Mouse (Mus musculus) naive thymus-derived CD4-positive, alpha-beta T cell, adult 2 months (primary cell): ENCODE measurements around the gene Fam126b.
"Not testable (repeated sequence)": the region's sequence is repeated elsewhere in the genome, so short reads cannot be mapped to it uniquely, and the experiment has no call there.

Experiments used
- DNase-seq: peaks from one replicate; pipeline ENCODE4 v3.0.0-alpha.2; 2011; ENCODE audit warnings: low read depth

Gene Fam126b

DNA sequence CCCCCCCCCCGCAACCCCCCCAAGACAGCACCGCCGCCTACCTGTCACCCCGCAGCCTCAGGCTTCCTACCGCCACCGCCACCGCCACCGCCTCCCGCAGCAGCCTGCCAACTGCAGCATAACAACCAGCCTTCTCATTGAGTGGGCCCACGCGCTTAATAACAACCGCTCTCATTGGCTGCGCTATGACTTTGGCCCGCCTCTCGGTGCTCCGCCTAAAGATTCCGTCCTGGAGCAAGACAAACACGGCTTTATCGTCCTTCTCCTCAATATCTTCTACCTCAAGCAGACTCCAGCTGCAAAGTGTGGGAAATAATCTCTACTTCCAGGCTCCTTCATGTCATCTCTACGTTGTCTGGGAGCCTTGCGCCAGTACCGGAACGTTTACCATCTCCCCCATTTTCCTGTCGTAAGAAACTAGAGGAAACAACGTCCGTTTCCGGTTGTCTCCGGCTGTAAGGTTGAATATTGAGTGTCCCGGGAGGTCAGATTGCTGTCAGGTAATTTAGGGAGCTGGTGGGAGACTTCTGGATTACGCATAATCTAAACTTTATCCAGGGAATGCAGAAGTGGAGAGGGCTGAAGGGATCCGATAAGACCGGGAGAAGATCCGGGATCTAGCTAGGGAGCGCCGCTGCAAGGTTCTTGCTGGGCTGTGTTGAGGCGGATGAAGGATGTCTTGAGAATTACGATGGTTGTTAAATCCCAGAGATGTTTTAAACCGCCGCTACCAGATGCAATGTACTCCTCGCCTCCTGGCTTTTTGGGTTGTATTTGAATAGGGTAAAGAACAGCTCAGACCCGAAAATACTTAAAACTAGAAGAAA, at the start of gene Fam126b, which contains the start of gene Ndufb3:
Fam126b (minus strand) TSS at position 153 of the 827 bp plus-strand sequence.
Ndufb3 (plus strand) TSS at position 214 of the 827 bp plus-strand sequence.
- DNase-seq: peak; percentile 94

DNA sequence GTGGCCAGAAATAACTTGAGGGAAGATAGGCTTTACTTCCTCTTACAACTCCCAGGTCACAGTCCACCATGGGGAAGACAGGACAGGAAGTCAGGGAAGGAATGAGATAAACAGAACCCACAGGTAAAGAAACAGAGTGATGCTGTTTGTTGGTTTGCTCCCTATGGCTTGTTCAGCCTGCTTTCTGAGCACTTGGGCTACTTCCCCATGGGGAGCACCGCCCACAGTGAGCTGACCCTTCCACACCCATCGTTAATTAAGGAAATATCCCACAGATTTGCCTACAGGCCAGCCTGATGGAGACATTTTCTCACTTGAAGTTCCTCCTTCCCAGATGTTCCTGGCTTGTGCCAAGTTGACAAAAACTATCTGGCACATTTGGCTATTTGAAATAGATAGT, 42.7 kb upstream of the Fam126b start:
- not testable (repeated sequence) for DNase-seq

DNA sequence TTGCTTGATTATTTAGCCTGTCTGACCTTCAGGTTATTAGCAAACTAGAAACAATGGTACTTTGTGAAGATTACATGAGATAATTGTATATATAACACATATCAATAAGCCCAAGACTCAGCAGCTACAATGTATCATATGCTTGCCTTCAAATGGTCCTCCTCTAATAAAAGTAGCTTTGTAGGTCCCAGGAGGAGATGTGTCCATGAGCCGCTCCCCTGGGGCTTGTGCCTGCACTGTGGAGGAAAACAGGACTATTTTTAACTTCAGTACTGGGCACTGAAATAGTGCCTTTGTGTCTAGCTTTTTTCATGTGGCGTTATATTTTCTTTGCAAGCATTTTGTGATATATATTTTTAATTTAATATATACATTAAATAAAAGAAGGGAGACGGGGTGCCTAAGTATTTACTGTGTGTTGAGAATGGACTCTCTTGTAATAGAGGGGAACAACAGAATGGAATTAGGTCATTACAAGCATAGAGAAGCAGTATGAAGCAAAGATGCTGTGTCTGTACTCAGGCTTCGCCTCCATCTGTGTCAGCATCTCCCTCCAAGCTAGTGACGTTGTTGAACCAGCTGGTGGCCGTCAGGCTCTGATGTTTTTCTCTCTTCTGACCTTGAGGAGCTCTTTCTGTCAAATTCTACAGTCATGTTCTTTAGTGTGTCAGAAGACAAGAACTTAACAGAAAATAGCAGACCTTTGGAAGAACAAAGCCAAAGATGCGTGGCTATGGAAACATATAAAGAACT, 36.0 kb upstream of the Fam126b start:
- DNase-seq: no peak

DNA sequence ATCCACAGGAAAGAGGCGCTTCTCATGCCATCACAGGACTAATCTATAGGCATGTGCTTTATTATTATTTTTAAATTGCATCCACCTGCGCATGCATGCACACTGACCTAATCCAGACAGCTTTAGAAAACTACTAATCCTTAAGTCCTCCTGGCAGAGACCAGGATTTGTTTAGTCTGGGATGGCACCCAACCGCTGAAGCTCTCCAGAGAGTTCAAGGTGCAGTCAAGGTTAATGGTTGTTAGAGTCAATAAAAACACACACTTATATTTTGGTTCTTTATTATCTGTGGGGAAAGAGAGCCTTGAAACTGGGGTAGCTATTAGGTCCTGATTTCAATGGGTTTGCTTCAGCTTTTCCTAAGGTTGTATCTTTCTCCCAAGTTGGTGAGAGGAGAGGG, 35.1 kb upstream of the Fam126b start:
- DNase-seq: no peak

DNA sequence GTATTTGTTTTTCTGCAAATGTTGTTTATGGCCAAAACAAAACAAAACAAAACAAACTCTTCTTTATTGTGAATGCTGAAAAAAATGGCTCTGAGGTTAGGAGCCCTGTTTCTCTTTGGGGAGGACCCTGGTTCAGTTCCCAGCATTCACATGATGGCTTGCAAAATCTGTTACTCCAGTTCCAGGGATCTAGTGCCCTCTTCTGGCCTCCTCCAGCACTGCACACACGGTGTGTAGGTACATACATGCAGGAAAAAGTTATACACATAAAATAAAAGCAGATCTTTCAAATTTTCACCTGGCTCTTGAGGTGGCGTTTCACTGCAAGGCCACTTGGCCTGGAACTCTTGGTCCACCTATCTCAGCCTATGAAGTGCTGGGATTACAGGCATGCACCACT, 32.6 kb upstream of the Fam126b start:
- no peak for DNase-seq

DNA sequence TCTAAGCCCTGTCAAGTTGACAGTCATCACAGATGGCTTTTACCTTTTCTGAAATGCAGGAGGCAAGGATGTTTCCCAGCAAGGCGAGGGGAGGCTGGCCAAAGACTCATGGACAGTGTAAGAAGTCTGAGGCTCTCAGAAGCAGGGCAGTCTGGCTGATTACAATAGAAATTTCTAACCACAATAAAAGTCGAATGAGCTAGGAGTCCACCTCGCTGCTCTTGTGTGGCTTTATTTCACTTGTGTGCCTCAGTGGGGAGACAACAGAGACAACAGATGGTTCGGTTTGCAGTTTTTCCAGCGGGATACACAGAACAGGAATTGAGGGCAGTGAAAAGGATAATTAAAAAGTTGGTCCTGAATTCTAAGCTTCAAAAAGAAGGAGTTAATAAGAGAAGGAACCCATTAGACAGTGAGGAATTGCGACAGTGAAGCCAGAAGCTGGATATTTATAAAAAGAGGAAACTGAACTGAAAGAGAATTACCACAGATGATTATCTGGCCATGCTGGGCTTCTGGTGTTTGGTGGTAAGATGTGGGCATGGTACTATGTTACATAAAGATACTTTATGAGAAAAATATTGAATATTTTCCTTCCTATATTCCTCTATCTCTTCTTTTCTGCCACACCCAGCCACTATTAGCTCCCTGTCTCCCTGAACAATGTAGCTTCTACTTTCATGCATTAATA, 32.0 kb upstream of the Fam126b start:
- DNase-seq: no peak

DNA sequence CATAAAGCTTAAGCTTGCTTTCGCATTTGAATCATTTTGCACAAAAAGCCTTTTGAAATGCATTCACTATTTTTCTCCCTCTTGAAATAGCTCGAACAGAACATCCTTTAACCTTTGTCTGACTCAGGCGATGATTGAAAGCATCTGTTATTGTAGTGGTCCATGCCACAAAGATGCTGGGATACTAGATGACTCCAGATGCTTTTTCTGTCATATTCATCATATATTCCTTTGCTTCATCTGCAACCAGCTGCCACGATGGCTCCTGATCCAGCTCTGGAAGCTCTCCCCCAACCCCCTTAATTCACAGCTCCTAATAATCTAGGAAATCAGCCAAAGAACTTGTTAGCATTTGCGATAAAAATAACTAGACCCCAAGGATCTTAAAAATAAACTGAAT, 31.0 kb upstream of the Fam126b start:
- no peak for DNase-seq

DNA sequence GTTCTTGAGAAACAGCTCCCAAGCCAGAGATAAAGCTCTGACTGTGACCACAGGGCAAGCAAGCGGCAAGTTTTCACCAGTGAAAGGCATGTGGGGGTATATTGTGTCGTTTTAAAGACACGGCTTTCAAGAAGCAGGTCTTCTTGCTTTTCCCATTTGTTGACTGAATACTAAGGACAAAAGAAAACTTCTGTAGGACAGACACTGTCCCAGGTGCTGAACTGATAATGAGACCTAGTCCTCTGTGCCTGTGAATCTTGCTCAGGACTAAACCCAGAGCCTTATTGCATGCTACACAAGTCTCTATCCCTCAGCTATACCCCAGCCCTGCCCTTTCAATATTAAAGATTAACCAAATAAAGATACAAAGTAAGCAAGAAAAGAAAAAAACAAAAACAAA, 30.1 kb upstream of the Fam126b start:
- no peak for DNase-seq

DNA sequence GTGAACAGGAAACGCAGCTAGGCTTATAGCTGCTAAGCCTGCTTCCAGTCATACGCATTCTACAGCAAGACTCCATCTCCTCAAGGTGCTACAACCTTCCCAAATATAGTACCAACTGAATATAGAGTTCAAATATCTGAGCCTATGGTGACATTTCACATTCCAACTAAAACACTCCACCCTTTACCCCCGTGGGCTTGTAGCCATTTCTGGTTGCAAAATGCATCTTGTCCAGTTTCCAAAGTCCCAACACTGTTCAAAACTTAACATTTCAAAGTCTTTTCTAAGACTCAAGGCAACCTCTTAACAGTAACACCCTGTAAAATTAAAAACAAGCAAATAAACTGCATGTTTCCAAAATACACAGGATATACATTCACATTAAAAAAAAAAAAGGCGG, 29.0 kb upstream of the Fam126b start:
- no peak for DNase-seq

DNA sequence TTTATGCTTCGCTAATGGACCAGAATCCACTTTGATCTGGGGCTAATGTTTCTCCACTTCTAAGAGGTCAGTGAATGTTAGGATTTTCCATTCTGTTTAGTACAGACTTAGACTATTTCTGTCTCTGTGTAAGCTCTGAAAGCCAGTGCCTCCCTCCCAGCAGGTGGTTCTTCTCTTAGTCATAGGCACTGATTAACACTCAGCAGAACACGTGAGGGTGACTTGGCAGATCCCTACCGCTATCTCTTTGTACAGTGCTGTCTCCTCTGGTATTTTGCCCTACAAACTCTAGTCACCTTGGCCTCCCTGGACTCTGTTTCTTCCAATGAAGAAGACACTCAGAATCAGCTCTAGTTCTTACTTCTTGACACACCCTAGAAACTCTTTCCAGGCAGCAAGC, 28.3 kb upstream of the Fam126b start:
- no peak for DNase-seq

DNA sequence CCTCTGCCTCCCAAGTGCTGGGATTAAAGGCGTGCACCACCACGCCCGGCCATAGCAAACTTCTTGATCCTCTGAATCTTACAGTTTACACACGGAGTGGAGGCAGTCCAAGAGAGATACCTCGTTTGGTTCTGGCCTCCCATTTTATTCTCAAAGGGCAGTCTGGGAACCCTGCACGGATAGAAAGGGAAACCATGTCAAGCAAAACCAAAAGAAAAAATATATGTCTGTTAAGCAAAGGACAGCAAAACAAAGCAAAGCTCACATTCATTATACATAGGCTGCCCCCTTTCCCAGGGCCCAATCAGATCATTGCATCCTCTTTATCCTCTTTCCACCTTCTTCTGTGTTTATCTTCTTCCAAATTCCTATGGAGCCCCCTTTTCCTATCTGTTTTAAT, 27.7 kb upstream of the Fam126b start:
- peak; percentile 48 for DNase-seq

DNA sequence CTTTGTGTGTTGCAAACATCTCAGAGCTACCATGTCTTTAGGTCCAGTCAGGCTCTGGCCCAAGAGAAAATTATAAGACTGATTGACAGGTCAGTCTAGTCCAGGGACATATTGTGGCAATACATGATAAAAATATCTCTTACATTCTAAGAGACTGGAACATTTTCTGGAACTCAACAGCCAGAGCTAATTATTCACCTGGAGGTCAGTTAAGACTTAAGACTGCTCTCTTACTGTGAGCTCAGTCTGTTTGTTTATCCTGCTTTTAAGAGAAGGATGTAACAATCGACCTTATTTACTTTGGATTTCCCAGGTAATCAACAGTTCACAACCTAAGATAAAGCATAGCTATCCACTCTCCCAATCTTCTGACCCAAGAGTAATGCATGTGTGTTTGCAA, 24.5 kb upstream of the Fam126b start:
- DNase-seq: no peak

DNA sequence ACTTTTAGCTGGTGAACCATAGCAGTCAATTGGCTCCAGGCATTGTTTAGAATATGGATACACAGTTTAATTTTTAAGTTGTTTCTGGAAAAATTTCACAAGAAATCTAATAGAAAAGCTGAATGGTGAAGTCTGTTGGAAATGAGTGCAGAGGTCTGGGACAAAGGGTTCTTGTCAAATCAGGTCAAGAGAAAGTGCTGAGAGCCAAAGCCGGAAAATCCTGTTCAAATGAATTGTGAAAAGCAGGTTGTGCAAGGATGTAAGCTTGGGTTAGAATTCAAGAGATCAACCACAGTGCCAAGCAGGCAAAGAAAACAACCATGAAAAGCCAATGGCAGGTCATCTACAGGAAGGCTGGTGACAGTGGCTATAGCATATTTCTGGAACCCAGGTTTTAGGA, 24.0 kb upstream of the Fam126b start:
- no peak for DNase-seq

DNA sequence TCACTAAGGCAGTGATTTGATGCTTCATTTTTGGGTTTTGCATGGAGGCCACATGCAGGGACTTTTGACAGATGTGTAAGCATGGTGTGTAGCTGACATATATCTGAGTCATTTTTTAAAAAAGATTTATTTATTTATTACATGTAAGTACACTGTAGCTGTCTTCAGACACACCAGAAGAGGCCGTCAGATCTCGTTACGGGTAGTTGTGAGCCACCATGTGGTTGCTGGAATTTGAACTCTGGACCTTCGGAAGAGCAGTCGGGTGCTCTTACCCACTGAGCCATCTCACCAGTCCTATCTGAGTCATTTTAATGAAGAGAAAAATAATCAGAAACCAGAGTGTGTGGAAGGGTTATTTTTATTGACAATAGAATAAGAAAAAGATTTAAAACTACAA, 23.5 kb upstream of the Fam126b start:
- DNase-seq: not testable (repeated sequence)

DNA sequence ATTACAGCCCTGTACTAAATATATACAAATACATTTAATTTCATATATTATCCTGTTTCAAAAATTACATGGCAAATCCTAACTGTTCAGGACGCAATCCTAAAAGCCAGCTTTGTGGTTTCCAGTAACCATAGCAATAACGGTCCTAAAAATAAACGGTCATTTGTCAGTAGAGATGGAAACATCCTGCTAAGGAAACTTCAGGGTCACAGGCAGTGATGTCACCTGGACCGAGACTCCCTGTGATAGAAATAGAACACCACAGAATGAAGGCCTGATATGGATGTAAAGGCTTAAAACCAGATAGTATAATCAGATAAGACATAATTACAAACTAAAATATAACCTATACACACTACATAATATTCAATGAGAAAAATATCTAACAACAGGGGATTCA, 17.6 kb upstream of the Fam126b start:
- no peak for DNase-seq

DNA sequence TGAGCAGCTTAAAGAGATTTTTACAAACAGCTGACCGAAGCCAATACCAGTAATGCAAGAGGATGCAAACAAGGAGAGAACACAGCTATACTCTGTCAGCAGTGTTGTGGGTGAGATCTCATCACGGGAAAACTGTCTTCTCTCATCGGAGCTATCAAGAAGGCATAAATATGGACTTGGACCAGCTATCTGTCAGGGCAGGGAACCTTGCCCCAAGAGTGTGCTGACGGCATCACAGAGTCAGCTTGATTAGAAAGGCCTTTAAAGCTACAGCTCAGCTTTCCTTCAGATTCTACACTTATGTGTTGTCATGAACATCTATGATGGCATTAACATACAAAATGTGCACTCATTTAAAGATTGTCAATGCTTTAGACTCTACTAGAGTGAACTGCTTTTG, 16.6 kb upstream of the Fam126b start:
- no peak for DNase-seq

DNA sequence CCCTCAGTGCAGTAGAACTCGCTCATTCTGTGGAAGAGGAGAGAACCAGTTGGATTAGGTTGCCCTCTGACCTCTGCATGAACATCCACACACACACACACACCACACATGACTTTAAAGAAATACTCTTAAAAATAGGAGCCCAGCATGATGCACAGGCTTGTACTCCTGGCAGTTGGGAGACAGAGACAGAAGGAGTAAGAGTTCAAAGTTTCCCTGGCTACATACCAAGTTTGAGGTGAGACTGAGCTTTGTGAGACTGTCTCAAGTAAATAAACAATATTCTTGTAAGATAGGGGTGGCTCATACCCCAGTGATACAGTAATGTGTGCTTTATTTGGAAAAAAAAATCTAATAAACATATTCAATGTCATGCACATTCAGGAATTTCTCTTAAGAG, 1.4 kb upstream of the Fam126b start:
- DNase-seq: no peak

DNA sequence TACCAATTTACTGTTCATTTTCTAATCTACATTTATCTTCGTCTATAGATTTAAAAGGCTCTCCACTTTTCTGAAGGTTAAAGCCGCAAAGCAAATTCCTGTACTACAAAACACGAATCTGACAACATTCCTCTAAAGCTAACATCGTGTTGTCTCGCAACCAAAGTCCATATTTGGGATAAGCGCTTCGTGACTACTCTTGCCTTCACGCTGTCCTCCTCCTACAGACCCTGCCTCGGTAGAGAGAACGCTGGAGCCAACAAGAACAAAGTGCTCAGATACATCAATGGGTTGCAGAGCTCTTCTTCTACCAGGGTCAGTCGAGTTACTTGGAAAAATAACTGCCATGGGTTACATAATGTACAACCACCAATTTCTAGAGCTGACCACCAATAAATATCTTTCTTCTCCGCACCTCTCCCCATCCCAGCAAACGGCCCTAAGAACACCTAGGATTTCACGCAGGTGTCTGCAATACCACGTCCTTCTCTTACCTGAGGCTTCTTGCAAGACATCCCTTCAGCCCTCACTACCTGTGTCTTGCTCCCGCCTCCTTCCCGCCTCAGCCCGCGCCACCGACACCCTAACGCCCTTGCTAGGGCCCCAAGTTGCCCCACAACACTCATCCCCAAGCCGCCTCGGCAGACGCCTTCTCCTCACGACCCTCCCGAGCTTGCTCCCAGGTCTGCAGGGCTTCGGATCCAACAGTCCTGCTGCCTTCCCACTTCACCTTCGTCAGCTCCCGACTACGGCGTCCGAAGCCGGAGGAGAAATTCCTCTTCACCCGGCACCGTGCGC, 551 bp downstream of the Fam126b start:
- no peak for DNase-seq

DNA sequence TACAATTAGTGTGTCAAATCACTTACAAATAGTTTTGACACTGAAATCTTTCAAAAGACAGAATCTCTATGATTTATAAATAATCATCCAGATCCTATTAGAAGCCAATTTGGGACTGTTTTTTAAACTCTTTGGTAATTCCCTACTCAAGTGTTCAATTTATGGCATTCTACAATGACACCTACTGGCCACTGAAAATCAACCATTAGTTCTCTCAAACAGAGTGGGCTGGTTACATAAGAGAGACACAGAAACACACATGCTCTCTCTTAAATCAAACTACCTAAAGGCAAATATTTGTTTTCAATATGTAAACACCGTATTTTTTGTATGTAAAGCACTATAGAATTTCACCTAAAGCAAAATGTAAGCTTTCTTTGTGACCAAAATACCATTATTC, 1.9 kb downstream of the Fam126b start:
- no peak for DNase-seq

DNA sequence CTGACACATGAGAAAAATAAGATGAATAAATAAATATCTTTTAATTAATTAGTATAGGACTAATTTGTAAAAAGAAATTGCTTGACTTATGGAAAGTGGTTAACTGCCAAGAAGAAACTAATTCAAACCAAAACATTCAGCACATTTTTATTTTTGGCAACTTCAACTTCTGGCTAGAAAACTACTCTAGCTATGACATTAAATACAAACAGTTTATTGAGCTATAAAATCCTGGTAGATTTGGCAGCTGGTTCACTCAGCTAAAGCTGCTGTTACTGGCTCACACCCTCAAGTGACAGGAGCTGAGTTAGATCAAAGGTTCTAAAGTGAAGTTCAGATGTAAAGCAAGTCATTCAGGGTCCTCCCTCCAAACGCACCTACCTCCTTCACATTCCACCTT, 3.5 kb downstream of the Fam126b start:
- no peak for DNase-seq

DNA sequence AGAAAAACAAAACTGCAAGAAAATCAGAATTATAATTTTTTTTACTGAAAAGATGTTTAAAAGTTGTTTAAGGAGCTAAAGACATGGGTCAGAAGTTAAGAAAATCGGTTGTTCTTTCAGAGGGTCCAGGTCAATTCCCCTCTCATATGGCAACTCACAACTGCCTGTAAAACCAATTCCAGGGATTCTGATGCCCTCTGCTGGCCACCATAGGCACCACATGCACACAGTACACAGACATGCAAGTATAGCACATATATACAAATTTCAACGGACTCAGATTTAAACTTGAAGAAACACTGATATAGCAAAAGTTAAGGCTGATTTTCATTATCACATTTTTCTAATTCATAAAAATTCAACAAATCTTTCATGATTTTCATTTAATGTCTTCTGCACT, 6.9 kb downstream of the Fam126b start:
- DNase-seq: peak; percentile 54

DNA sequence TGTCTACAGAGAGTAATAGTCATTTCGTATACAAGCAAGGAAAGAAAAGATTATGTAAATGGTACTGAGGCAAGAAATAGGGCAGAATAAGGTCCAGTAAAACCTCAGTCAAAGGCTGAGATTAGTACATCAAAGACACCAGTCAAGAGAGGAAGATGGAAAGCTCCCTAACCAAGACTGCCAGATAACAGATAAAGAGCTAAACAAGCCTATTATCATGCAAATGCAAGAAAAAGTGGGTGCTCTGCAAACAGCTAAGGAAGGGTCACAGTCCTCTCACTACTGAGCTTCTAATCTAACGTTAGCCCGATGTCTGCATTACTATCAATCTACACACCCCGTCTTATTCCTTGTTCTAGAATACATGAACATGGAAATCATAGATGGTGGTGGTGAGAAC, 15.7 kb downstream of the Fam126b start:
- DNase-seq: no peak
